Comparison of ENCODE assay signal across 8 mouse cellular contexts in genomic region chr10:61648737-61649645, GRCm38 (mm10). TPM values are rescaled to one million over a fixed set of nuclear protein-coding genes. Genes with fewer than 3 reads are reported as not detected.
DNase-seq lines count a peak whose midpoint lies in the region; ATAC-seq and TF ChIP-seq lines count a peak whose summit lies in the region.

No protein-coding gene starts in this region.

- TF ChIP-seq CTCF in kidney, postnatal 0 days (IDR thresholded peaks at IDR 0.05; ENCODE audit: low read depth), result no peak

- H3K4me1 ChIP-seq in heart, embryonic 16.5 days (ENCODE audit: control insufficient read depth, insufficient read depth, low read length), result peaks cover 11% of the 10 kb centered on the region
- H3K4me1 ChIP-seq in forebrain, embryonic 12.5 days, result peaks cover 16% of the 10 kb centered on the region
- 0 out of 2 replicates have a peak, but pooled peaks cover 3% of the 10 kb centered on the region for H3K4me1 ChIP-seq in kidney, postnatal 0 days (replicated peaks; ENCODE audit: insufficient read depth, low read length)
- H3K4me1 ChIP-seq in midbrain, embryonic 13.5 days (replicated peaks), result peaks cover 20% of the 10 kb centered on the region

- H3K4me2 ChIP-seq in heart, embryonic 16.5 days (ENCODE audit: low read depth, low read length), result peak overlapping the region; percentile 75
- H3K4me2 ChIP-seq in forebrain, embryonic 12.5 days, result peak overlapping the region; percentile 91
- peak overlapping the region; percentile 98 for H3K4me2 ChIP-seq in kidney, postnatal 0 days (ENCODE audit: low read length)
- peak overlapping the region; percentile 88 for H3K4me2 ChIP-seq in midbrain, embryonic 13.5 days (replicated peaks)

- ATAC-seq in heart, embryonic 16.5 days (replicated peaks; ENCODE audit: extremely low read depth, insufficient read depth, low FRiP score), result peak; percentile 63
- ATAC-seq in forebrain, embryonic 12.5 days (ENCODE audit: low FRiP score), result peak; percentile 21; the same call in 1 of the 2 replicates
- ATAC-seq in kidney, postnatal 0 days (replicated peaks; ENCODE audit: low FRiP score, low read depth), result peak; percentile 63
- peak; percentile 85 for ATAC-seq in midbrain, embryonic 13.5 days

- intact Hi-C loops in left cerebral cortex, postnatal 14 days (cut with DNase I), result no loop called here

- H3K9ac ChIP-seq in heart, embryonic 16.5 days (ENCODE audit: low read length), result peak overlapping the region; percentile 92
- peak overlapping the region; percentile 90 for H3K9ac ChIP-seq in forebrain, embryonic 12.5 days
- peak overlapping the region; percentile 80 for H3K9ac ChIP-seq in kidney, postnatal 0 days (ENCODE audit: low read depth, low read length)
- peak overlapping the region; percentile 87 for H3K9ac ChIP-seq in midbrain, embryonic 13.5 days (replicated peaks)

- peak overlapping the region; percentile 66 for H3K27ac ChIP-seq in heart, embryonic 16.5 days (ENCODE audit: low read length)
- peak overlapping the region; percentile 86 for H3K27ac ChIP-seq in forebrain, embryonic 12.5 days
- H3K27ac ChIP-seq in kidney, postnatal 0 days, result peak overlapping the region; percentile 47; the same call in 1 of the 2 replicates
- peak overlapping the region; percentile 86 for H3K27ac ChIP-seq in midbrain, embryonic 13.5 days

- no peak for DNase-seq in heart, adult 8-10 months (ENCODE audit: low spot score)
- DNase-seq in R1 (ENCODE audit: low read depth, low spot score), result peak; percentile 70
- no peak for DNase-seq in kidney, postnatal 0 days (ENCODE audit: low spot score)
- DNase-seq in urinary bladder, postnatal 4 days (ENCODE audit: low spot score in 2 of 2), result no peak
- DNase-seq in left cerebral cortex, postnatal 14 days (ENCODE audit: low spot score in 2 of 2), result no peak

- peaks cover 2% of the 10 kb centered on the region; the same call in 1 of the 2 replicates for H3K36me3 ChIP-seq in heart, embryonic 16.5 days (ENCODE audit: control insufficient read depth, insufficient read depth)
- H3K36me3 ChIP-seq in forebrain, embryonic 12.5 days (replicated peaks), result peaks cover 24% of the 10 kb centered on the region
- H3K36me3 ChIP-seq in kidney, postnatal 0 days (ENCODE audit: insufficient read depth, low read length), result no peaks in the 10 kb centered on the region
- peaks cover 25% of the 10 kb centered on the region for H3K36me3 ChIP-seq in midbrain, embryonic 13.5 days

- WGBS in heart, embryonic 16.5 days, result 2% methylated on average over 49 of the region's 49 CpGs
- WGBS in forebrain, embryonic 12.5 days, result 2% methylated on average over 44 of the region's 49 CpGs
- WGBS in kidney, postnatal 0 days, result 2% methylated on average over 46 of the region's 49 CpGs
- WGBS in midbrain, embryonic 13.5 days, result under 1% methylated on average over 48 of the region's 49 CpGs

- H3K9me3 ChIP-seq in heart, embryonic 16.5 days (replicated peaks; ENCODE audit: control insufficient read depth, low read length), result no peaks in the 10 kb centered on the region
- H3K9me3 ChIP-seq in forebrain, embryonic 12.5 days, result no peaks in the 10 kb centered on the region
- no peaks in the 10 kb centered on the region for H3K9me3 ChIP-seq in kidney, postnatal 0 days (replicated peaks; ENCODE audit: low read length)
- no peaks in the 10 kb centered on the region for H3K9me3 ChIP-seq in midbrain, embryonic 13.5 days

- no peaks in the 10 kb centered on the region for H3K27me3 ChIP-seq in heart, embryonic 16.5 days (ENCODE audit: control insufficient read depth, insufficient read depth, low read length)
- H3K27me3 ChIP-seq in forebrain, embryonic 12.5 days, result no peaks in the 10 kb centered on the region
- no peaks in the 10 kb centered on the region for H3K27me3 ChIP-seq in kidney, postnatal 0 days (ENCODE audit: insufficient read depth, low read length)
- H3K27me3 ChIP-seq in midbrain, embryonic 13.5 days, result no peaks in the 10 kb centered on the region

- H3K4me3 ChIP-seq in heart, embryonic 16.5 days (ENCODE audit: low read length), result peak overlapping the region; percentile 89
- H3K4me3 ChIP-seq in forebrain, embryonic 12.5 days (replicated peaks), result peak overlapping the region; percentile 81
- peak overlapping the region; percentile 72 for H3K4me3 ChIP-seq in kidney, postnatal 0 days (replicated peaks; ENCODE audit: low read depth, low read length)
- H3K4me3 ChIP-seq in midbrain, embryonic 13.5 days (replicated peaks), result peak overlapping the region; percentile 82

RNA-seq across cellular contexts. Expression of gene Ppa1, which starts 0.6 kb away (rescaled TPM):
- polyA plus RNA-seq in heart, embryonic 16.5 days (2015; fragmentation: Nextera tagmentation; extraction: Ambion mirVana), result 95.5 and 110 TPM in 2 replicates
- total RNA-seq in heart, adult 8-10 months (2022), result 10 to 100 TPM; 71.2 to 81.2 (median 74.4) TPM
- 264 and 269 TPM in 2 replicates for polyA plus RNA-seq in forebrain, embryonic 12.5 days (2016; fragmentation: Nextera tagmentation; extraction: Ambion mirVana)
- polyA plus RNA-seq in kidney, postnatal 0 days (2015; fragmentation: Nextera tagmentation; extraction: Ambion mirVana), result 111 and 121 TPM in 2 replicates
- 230 and 231 TPM in 2 replicates for polyA plus RNA-seq in midbrain, embryonic 13.5 days (2015; fragmentation: Nextera tagmentation; extraction: Ambion mirVana)
- 100 to 1,000 TPM; 115 to 116 TPM for total RNA-seq in left cerebral cortex, postnatal 14 days (2021)

RNA-seq across cellular contexts. Expression of gene Sar1a, which starts 31.1 kb away (rescaled TPM):
- polyA plus RNA-seq in heart, embryonic 16.5 days (2015; fragmentation: Nextera tagmentation; extraction: Ambion mirVana), result 164 and 182 TPM in 2 replicates
- 100 to 1,000 TPM; 159 to 182 (median 170) TPM for total RNA-seq in heart, adult 8-10 months (2022)
- 216 and 221 TPM in 2 replicates for polyA plus RNA-seq in forebrain, embryonic 12.5 days (2016; fragmentation: Nextera tagmentation; extraction: Ambion mirVana)
- polyA plus RNA-seq in kidney, postnatal 0 days (2015; fragmentation: Nextera tagmentation; extraction: Ambion mirVana), result 184 and 205 TPM in 2 replicates
- 200 and 207 TPM in 2 replicates for polyA plus RNA-seq in midbrain, embryonic 13.5 days (2015; fragmentation: Nextera tagmentation; extraction: Ambion mirVana)
- 100 to 1,000 TPM; 120 to 127 TPM for total RNA-seq in left cerebral cortex, postnatal 14 days (2021)

RNA-seq across cellular contexts. Expression of gene Tysnd1, which starts 46.3 kb away (rescaled TPM):
- polyA plus RNA-seq in heart, embryonic 16.5 days (2015; fragmentation: Nextera tagmentation; extraction: Ambion mirVana), result 20.9 and 22.8 TPM in 2 replicates
- total RNA-seq in heart, adult 8-10 months (2022), result 10 to 100 TPM; 21.8 to 24.1 (median 23.6) TPM
- 28.4 and 28.9 TPM in 2 replicates for polyA plus RNA-seq in forebrain, embryonic 12.5 days (2016; fragmentation: Nextera tagmentation; extraction: Ambion mirVana)
- polyA plus RNA-seq in kidney, postnatal 0 days (2015; fragmentation: Nextera tagmentation; extraction: Ambion mirVana), result 41.2 and 49.6 TPM in 2 replicates
- 16.3 and 24.9 TPM in 2 replicates for polyA plus RNA-seq in midbrain, embryonic 13.5 days (2015; fragmentation: Nextera tagmentation; extraction: Ambion mirVana)
- total RNA-seq in left cerebral cortex, postnatal 14 days (2021), result 10 to 100 TPM; 27.7 to 27.9 TPM

RNA-seq across cellular contexts. Expression of gene Npffr1, which starts 53.7 kb away (rescaled TPM):
- not detected in 2 replicates for polyA plus RNA-seq in heart, embryonic 16.5 days (2015; fragmentation: Nextera tagmentation; extraction: Ambion mirVana)
- under 1 TPM in 2 of 4 experiments, not detected in 2; 0.08 to 0.13 TPM for total RNA-seq in heart, adult 8-10 months (2022)
- 0.18 and 0.36 TPM in 2 replicates for polyA plus RNA-seq in forebrain, embryonic 12.5 days (2016; fragmentation: Nextera tagmentation; extraction: Ambion mirVana)
- 0.09 and 0.14 TPM in 2 replicates for polyA plus RNA-seq in kidney, postnatal 0 days (2015; fragmentation: Nextera tagmentation; extraction: Ambion mirVana)
- 0.81 and 0.87 TPM in 2 replicates for polyA plus RNA-seq in midbrain, embryonic 13.5 days (2015; fragmentation: Nextera tagmentation; extraction: Ambion mirVana)
- total RNA-seq in left cerebral cortex, postnatal 14 days (2021), result 1 to 10 TPM; 1.2 to 2.0 TPM

Comparison
In these comparisons a context has a peak if more than half of its experiments do, and no peak if none do; other contexts are left out.
1. ATAC-seq: peak in every context shown above with its lines; median percentile 85 in midbrain, embryonic 13.5 days; 63 in heart, embryonic 16.5 days; 63 in kidney, postnatal 0 days; 21 in forebrain, embryonic 12.5 days.